Mouse (Mus musculus): ENCODE measurements around the gene Rybp. TPM values are rescaled to one million over a fixed set of nuclear protein-coding genes. Genes with fewer than 3 reads are reported as not detected.

The Rybp gene
- polyA plus RNA-seq, 1 experiment from 2014 or later: 17.9 TPM

- 11% methylated on average over 7 of the region's 7 CpGs for WGBS
- H3K9ac ChIP-seq: no peak overlapping the region
- no peaks in the 10 kb centered on the region for H3K36me3 ChIP-seq
- ATAC-seq (ENCODE audit: low FRiP score, low read depth): peak; percentile 59
- H3K4me2 ChIP-seq: no peak overlapping the region
- peak overlapping the region; percentile 13; the same call in 1 of the 2 replicates for H3K27ac ChIP-seq (replicated peaks)
- no peaks in the 10 kb centered on the region for H3K27me3 ChIP-seq
- H3K9me3 ChIP-seq: no peaks in the 10 kb centered on the region
- H3K4me3 ChIP-seq: no peak overlapping the region
- peaks cover 25% of the 10 kb centered on the region for H3K4me1 ChIP-seq (replicated peaks)
These were observed 91.3 kb downstream of the Rybp start for GRCm38 (mm10) chr6:100195870-100196409.

DNA sequence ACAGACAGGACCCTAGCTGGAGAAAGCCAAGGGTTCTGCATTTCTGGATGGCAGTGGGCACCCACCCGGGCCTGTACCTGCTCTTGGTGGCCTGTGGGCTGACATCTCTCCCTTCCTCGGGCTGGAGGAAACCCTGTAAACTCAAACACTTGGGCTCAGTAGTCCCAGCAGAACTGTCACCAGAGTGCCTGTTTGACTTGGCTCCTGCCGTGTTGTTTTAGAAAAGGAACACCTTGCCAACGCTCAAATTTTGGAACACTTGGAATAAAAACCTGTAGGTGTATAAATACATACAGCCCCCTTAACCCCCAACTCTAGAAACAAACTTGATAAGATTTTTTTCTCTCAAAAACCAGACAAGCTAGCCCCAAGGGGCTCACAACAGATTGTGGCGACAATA is 92.2 kb downstream of the Rybp start:
- WGBS: 75% methylated on average over 5 of the region's 5 CpGs
- Histone ChIP-seq H3K27ac (replicated peaks) (no peak overlapping the region), H3K4me1 (replicated peaks) (peaks cover 25% of the 10 kb centered on the region), H3K27me3 (no peaks in the 10 kb centered on the region), H3K9me3 (no peaks in the 10 kb centered on the region), H3K4me3 (no peak overlapping the region), H3K4me2 (no peak overlapping the region), H3K9ac (no peak overlapping the region), H3K36me3 (no peaks in the 10 kb centered on the region)
- no peak for ATAC-seq (ENCODE audit: low FRiP score, low read depth)

- no peaks in the 10 kb centered on the region for H3K9me3 ChIP-seq
- H3K4me1 ChIP-seq (replicated peaks): peaks cover 25% of the 10 kb centered on the region
- H3K9ac ChIP-seq: no peak overlapping the region
- 0 out of 2 replicates have a peak, but pooled peaks cover 2% of the 10 kb centered on the region for H3K27me3 ChIP-seq
- H3K36me3 ChIP-seq: no peaks in the 10 kb centered on the region
- no peak for ATAC-seq (ENCODE audit: low FRiP score, low read depth)
- no peak overlapping the region for H3K4me2 ChIP-seq
- no peak overlapping the region for H3K27ac ChIP-seq (replicated peaks)
- WGBS: 72% methylated on average over 7 of the region's 7 CpGs
- H3K4me3 ChIP-seq: no peak overlapping the region
These were observed 93.5 kb downstream of the Rybp start for GRCm38 (mm10) chr6:100193760-100194159.

GRCm38 (mm10) chr6:100192691-100193229 is 94.5 kb downstream of the Rybp start:
- H3K4me3 ChIP-seq: no peak overlapping the region
- 60% methylated on average over 4 of the region's 4 CpGs for WGBS
- H3K27me3 ChIP-seq: 0 out of 2 replicates have a peak, but pooled peaks cover 4% of the 10 kb centered on the region
- no peak overlapping the region for H3K27ac ChIP-seq (replicated peaks)
- no peaks in the 10 kb centered on the region for H3K36me3 ChIP-seq
- no peak overlapping the region for H3K9ac ChIP-seq
- peaks cover 23% of the 10 kb centered on the region for H3K4me1 ChIP-seq (replicated peaks)
- no peak for ATAC-seq (ENCODE audit: low FRiP score, low read depth)
- no peak overlapping the region for H3K4me2 ChIP-seq
- H3K9me3 ChIP-seq: no peaks in the 10 kb centered on the region

DNA sequence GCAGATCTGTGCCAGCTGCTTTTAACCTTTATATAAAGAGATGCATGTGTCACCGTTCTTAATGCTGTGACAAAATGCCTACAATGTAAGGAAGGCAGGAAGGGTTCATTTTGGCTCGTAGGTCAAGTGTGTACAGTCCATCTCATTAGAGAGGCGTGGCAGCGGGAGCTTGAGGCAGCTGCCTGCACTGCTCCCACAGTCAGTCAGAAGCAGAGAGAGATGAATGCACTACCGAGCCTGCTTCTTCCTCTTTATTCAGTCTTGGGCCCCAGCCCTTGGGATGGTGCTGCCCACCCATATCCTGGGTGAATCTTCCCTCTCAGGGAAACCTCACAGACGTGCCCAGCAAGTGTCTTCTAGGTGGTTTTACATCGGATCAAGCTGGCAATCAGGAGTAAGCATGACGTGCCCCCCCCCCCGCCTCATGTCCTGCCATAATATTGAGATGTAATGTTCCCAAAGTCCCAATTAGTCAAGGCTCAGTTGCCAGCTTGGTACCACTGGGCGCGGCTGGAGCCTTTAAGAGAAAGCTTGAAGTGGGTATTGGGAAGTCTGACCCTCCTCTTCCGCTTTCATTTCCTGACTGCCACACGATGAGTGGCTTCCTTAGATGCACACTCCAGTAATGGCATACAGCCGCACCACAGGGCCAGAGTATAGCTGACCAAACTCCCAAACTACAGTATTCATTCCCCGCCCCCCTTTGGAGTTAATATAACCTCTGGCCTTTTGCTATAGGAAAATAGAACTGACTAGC is 96.3 kb downstream of the Rybp start:
- Histone ChIP-seq H3K9ac (no peak overlapping the region), H3K4me1 (replicated peaks) (peaks cover 10% of the 10 kb centered on the region), H3K4me2 (no peak overlapping the region), H3K36me3 (no peaks in the 10 kb centered on the region), H3K9me3 (no peaks in the 10 kb centered on the region), H3K27ac (replicated peaks) (no peak overlapping the region), H3K27me3 (0 out of 2 replicates have a peak, but pooled peaks cover 4% of the 10 kb centered on the region), H3K4me3 (no peak overlapping the region)
- WGBS: 80% methylated on average over 15 of the region's 15 CpGs
- no peak for ATAC-seq (ENCODE audit: low FRiP score, low read depth)

DNA sequence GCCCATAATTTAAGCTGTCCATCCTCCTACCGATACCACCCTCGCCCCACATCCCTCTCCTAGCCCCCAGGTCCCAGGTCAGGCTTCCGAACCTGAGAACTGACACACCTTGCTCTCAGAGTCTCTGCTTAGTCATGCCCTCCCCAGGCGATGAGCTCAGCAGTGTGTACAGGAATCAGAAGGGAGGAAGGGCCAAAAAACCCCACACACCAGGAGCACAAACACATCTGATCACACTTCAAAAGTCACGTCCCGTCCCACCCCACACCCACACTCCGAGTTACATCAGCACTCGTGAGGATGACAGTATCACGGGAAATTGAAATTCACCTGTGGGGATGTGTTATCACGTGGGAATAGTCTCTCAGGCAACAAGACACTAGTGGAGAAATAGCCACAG is 97.0 kb downstream of the Rybp start:
- WGBS: 85% methylated on average over 10 of the region's 10 CpGs
- ATAC-seq (ENCODE audit: low FRiP score, low read depth): no peak
- no peak overlapping the region for H3K4me2 ChIP-seq

DNA sequence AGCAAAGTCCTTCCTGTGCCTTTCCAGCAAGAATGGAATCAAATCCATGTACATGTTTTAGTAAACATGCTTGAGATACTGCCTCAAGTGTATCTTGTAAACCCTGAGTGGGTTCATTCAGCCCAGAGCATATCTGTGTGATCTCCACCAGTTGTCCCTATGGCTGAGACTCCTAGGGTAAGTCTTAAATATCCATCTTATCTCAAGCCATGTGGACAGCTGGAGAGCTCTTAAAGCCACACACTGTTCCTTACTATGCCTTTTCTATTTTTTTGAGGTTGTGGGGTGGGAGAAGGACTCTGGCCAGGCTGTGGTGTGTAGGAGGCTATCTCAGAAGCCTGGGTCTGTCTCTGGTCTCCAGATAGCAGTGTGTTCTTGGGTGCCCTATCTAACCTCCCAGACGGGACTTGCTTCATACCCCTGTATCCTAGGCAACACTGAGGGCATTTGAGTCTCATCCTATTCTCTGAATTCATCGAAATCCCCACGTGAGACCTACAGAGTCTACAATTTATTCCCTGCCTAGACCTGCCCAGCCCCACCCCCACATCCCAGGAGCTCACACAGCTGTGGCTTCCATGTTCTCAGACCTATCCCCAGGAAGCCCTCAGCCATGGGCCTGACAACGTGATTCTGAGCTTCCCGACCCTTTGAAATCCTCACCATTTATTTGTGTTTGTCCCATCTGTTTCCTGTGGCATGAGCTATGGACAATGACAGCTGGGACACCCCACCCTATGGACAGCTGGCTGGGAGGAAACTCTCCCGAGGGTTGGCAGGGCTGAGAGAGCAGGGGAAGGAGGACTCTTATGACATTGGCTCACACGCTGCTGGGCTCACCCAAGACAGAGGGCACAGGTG is 98.2 kb downstream of the Rybp start:
- no peak overlapping the region for H3K9ac ChIP-seq
- ATAC-seq (ENCODE audit: low FRiP score, low read depth): peak; percentile 29; the same call in 1 of the 2 replicates
- H3K9me3 ChIP-seq: no peaks in the 10 kb centered on the region
- 0 out of 2 replicates have a peak, but pooled peaks cover 4% of the 10 kb centered on the region for H3K27me3 ChIP-seq
- H3K4me1 ChIP-seq (replicated peaks): 0 out of 2 replicates have a peak, but pooled peaks cover 3% of the 10 kb centered on the region
- no peaks in the 10 kb centered on the region for H3K36me3 ChIP-seq
- H3K4me3 ChIP-seq: no peak overlapping the region
- H3K27ac ChIP-seq (replicated peaks): no peak overlapping the region
- H3K4me2 ChIP-seq: no peak overlapping the region
- 29% methylated on average over 7 of the region's 7 CpGs for WGBS

More for the DNA sequence above, 97.0 kb downstream of the Rybp start:
- H3K9me3 ChIP-seq: no peaks in the 10 kb centered on the region
- H3K4me3 ChIP-seq: no peak overlapping the region
- H3K27me3 ChIP-seq: 0 out of 2 replicates have a peak, but pooled peaks cover 4% of the 10 kb centered on the region
- H3K9ac ChIP-seq: no peak overlapping the region
- peaks cover 3% of the 10 kb centered on the region; the same call in 1 of the 2 replicates for H3K4me1 ChIP-seq (replicated peaks)
- H3K27ac ChIP-seq (replicated peaks): no peak overlapping the region
- no peaks in the 10 kb centered on the region for H3K36me3 ChIP-seq

DNA sequence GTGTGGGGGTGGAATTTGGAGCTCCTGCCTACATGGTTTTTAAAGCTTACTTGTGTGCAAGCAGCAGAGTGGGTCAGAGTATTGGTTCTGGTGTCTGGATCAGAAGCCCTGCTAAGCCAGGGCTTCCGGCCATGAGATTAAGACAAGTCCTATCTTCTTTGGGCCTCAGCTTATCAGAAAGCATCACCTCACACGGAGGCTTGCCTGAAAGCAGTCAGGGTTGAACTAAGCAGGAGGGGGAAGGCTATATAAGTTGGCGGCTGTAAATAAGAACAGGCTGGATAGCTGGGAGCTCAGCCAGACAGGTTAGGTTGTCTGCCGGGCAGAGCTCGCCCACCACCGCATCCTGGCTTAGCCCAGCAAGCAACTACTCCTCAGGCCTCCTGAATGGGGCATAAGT is 99.5 kb downstream of the Rybp start:
- no peak overlapping the region for H3K9ac ChIP-seq
- H3K9me3 ChIP-seq: no peaks in the 10 kb centered on the region
- 0 out of 2 replicates have a peak, but pooled peaks cover under 1% of the 10 kb centered on the region for H3K4me1 ChIP-seq (replicated peaks)
- no peak overlapping the region for H3K27ac ChIP-seq (replicated peaks)
- 0 out of 2 replicates have a peak, but pooled peaks cover 4% of the 10 kb centered on the region for H3K27me3 ChIP-seq
- WGBS: 80% methylated on average over 6 of the region's 6 CpGs
- no peak for ATAC-seq (ENCODE audit: low FRiP score, low read depth)
- H3K4me3 ChIP-seq: no peak overlapping the region
- no peaks in the 10 kb centered on the region for H3K36me3 ChIP-seq
- H3K4me2 ChIP-seq: no peak overlapping the region

DNA sequence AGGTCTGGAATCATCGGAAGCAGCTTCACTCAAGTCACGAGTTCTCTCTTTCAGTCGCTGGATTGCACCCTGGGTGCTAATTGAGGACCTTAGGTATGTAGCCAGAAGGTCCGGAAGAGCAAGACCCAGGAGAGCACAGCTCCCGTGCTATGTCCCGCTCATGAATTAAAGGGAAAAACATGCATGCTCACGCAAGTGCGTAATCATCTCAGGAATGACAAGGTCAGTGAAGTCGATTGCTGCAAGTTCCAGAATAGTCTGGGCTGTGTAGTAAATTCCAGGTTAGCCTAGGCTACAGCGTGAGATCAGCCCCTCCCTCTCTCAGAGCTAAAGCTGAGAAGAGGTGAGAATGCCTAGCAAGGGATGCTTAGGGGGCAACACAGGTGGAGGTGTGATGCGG is 100.5 kb downstream of the Rybp start:
- no peak for ATAC-seq (ENCODE audit: low FRiP score, low read depth)
- Histone ChIP-seq H3K9ac (no peak overlapping the region), H3K4me3 (no peak overlapping the region), H3K27me3 (peaks cover 8% of the 10 kb centered on the region; the same call in 1 of the 2 replicates), H3K36me3 (no peaks in the 10 kb centered on the region), H3K9me3 (no peaks in the 10 kb centered on the region), H3K4me2 (no peak overlapping the region), H3K27ac (replicated peaks) (no peak overlapping the region), H3K4me1 (replicated peaks) (no peaks in the 10 kb centered on the region)
- WGBS: 91% methylated on average over 11 of the region's 11 CpGs

GRCm38 (mm10) chr6:100185524-100185923 is 101.8 kb downstream of the Rybp start:
- H3K9me3 ChIP-seq: no peaks in the 10 kb centered on the region
- H3K9ac ChIP-seq: no peak overlapping the region
- H3K4me2 ChIP-seq: no peak overlapping the region
- no peaks in the 10 kb centered on the region for H3K36me3 ChIP-seq
- no peak overlapping the region for H3K27ac ChIP-seq (replicated peaks)
- no peak for ATAC-seq (ENCODE audit: low FRiP score, low read depth)
- H3K4me1 ChIP-seq (replicated peaks): no peaks in the 10 kb centered on the region
- peaks cover 10% of the 10 kb centered on the region; the same call in 1 of the 2 replicates for H3K27me3 ChIP-seq
- 15% methylated on average over 1 of the region's 1 CpGs for WGBS
- no peak overlapping the region for H3K4me3 ChIP-seq

GRCm38 (mm10) chr6:100183344-100183743 is 103.9 kb downstream of the Rybp start:
- Histone ChIP-seq H3K9me3 (no peaks in the 10 kb centered on the region), H3K27me3 (peaks cover 6% of the 10 kb centered on the region; the same call in 1 of the 2 replicates), H3K4me3 (no peak overlapping the region), H3K4me1 (replicated peaks) (no peaks in the 10 kb centered on the region), H3K9ac (no peak overlapping the region), H3K27ac (replicated peaks) (no peak overlapping the region), H3K36me3 (no peaks in the 10 kb centered on the region), H3K4me2 (no peak overlapping the region)
- no peak for ATAC-seq (ENCODE audit: low FRiP score, low read depth)
- WGBS: 74% methylated on average over 3 of the region's 3 CpGs

Data from hindbrain, embryonic 15.5 days (tissue).